Mouse (Mus musculus) lung, postnatal 0 days (tissue): ENCODE measurements around the gene Cant1. TPM values are rescaled to one million over a fixed set of nuclear protein-coding genes. Genes with fewer than 3 reads are reported as not detected.

Source experiments
- ATAC-seq: fragments of 200-750 bp; cut with Nextera tagmentation; 2 replicates; pipeline ENCODE4 v1.8.0; 2017; ENCODE audit warnings: moderate library complexity
- DNase-seq: peaks from one replicate; pipeline ENCODE4 v3.0.0-alpha.2; 2016; ENCODE audit warnings: low spot score
- H3K27ac ChIP-seq: fragments of 300-500 bp; sonication (generic); 2 replicates; pipeline ENCODE4 v1.5.1; 2014; ENCODE audit warnings: antibody characterized with exemption, mild to moderate bottlenecking, low read length, mixed read lengths
- H3K27me3 ChIP-seq: fragments of 300-500 bp; sonication (generic); replicated peaks from 2 replicates; pipeline ENCODE4 v1.6.1; 2014; ENCODE audit warnings: low read length, mixed read lengths; ENCODE audit not compliant: insufficient read depth
- H3K36me3 ChIP-seq: fragments of 300-500 bp; sonication (generic); 2 replicates; pipeline ENCODE4 v1.6.1; 2014; ENCODE audit warnings: low read length, mixed read lengths; ENCODE audit not compliant: insufficient read depth
- H3K4me1 ChIP-seq: fragments of 300-500 bp; sonication (generic); 2 replicates; pipeline ENCODE4 v1.6.1; 2014; ENCODE audit warnings: antibody characterized with exemption, low read depth, low read length, mixed read lengths; ENCODE audit not compliant: insufficient read depth
- H3K4me2 ChIP-seq: fragments of 300-500 bp; sonication (generic); replicated peaks from 2 replicates; pipeline ENCODE4 v1.6.1; 2014; ENCODE audit warnings: low read depth, mild to moderate bottlenecking, low read length, moderate library complexity, mixed read lengths
- H3K4me3 ChIP-seq: fragments of 300-500 bp; sonication (generic); 2 replicates; pipeline ENCODE4 v1.5.1; 2014; ENCODE audit warnings: low read depth, low read length
- H3K9ac ChIP-seq: fragments of 300-500 bp; sonication (generic); replicated peaks from 2 replicates; pipeline ENCODE4 v1.6.1; 2014; ENCODE audit warnings: low read depth, mild to moderate bottlenecking
- H3K9me3 ChIP-seq: fragments of 300-500 bp; sonication (generic); 2 replicates; pipeline ENCODE4 v1.6.1; 2016; ENCODE audit warnings: low read length, mixed read lengths
- CTCF ChIP-seq: IDR thresholded peaks from 2 replicates; pipeline ENCODE4 v1.5.1; 2016; ENCODE audit warnings: antibody characterized with exemption, mild to moderate bottlenecking
- EP300 ChIP-seq: IDR thresholded peaks from 2 replicates; pipeline ENCODE4 v1.6.1; 2016; ENCODE audit warnings: antibody characterized with exemption, mild to moderate bottlenecking, control low read depth
- WGBS: fragments of 180-500 bp; shearing (Covaris S2); extraction: QIAGEN DNeasy Blood & Tissue Kit; methylation state at CpG from one replicate; pipeline ENCODE4 v1.1.7; 2014; 5-methylcytosine and 5-hydroxymethylcytosine counted together
- polyA plus RNA-seq: library from polyadenylated mRNA; unstranded; fragments of >200 nt; fragmentation: Nextera tagmentation; extraction: Ambion mirVana; gene quantifications from 2 replicates; pipeline ENCODE4 v1.2.1, GENCODE M21; 2015

Gene Cant1
- polyA plus RNA-seq: 21.3 and 22.5 TPM in 2 replicates

GRCm38 (mm10) chr11:118418834-118419504 is at the start of gene Cant1:
Gene Cant1, minus strand, starts transcription at chr11:118419086.
- H3K4me3 ChIP-seq: peak within 1 kb of the TSS; percentile 87
- WGBS: under 1% methylated on average over 34 of the region's 50 CpGs
- peak within 1 kb of the TSS; percentile 93 for H3K27ac ChIP-seq
- H3K9me3 ChIP-seq: no peaks in the 10 kb centered on the region
- H3K9ac ChIP-seq: peak within 1 kb of the TSS; percentile 91
- peak; percentile 100 for DNase-seq
- no peak for TF ChIP-seq EP300
- peak; percentile 23 for TF ChIP-seq CTCF
- H3K4me2 ChIP-seq: peak within 1 kb of the TSS; percentile 77
- peak; percentile 96 for ATAC-seq
- H3K27me3 ChIP-seq: no peaks in the 10 kb centered on the region
- H3K4me1 ChIP-seq: peaks cover 22% of the 10 kb centered on the region
- H3K36me3 ChIP-seq: no peaks in the 10 kb centered on the region; the same call in 1 of the 2 replicates

- ATAC-seq: no peak
These were observed 48.7 kb upstream of the Cant1 start for GRCm38 (mm10) chr11:118467441-118468035.

GRCm38 (mm10) chr11:118460280-118460679 is 41.4 kb upstream of the Cant1 start:
- ATAC-seq: no peak
- WGBS: 67% methylated on average over 6 of the region's 6 CpGs
- no peaks in the 10 kb centered on the region for H3K9me3 ChIP-seq
- H3K9ac ChIP-seq: no peak overlapping the region
- H3K27ac ChIP-seq: no peak overlapping the region
- H3K4me2 ChIP-seq: no peak overlapping the region
- H3K4me3 ChIP-seq: no peak overlapping the region
- H3K27me3 ChIP-seq: no peaks in the 10 kb centered on the region
- no peak for DNase-seq
- H3K36me3 ChIP-seq: no peaks in the 10 kb centered on the region
- no peaks in the 10 kb centered on the region; the same call in 1 of the 2 replicates for H3K4me1 ChIP-seq
- no peak for TF ChIP-seq EP300
- peak; percentile 71 for TF ChIP-seq CTCF

More at GRCm38 (mm10) chr11:118467441-118468035, 48.7 kb upstream of the Cant1 start:
- no peak for TF ChIP-seq CTCF
- TF ChIP-seq EP300: no peak
- H3K9ac ChIP-seq: no peak overlapping the region
- peak; percentile 31 for DNase-seq
- H3K36me3 ChIP-seq: no peaks in the 10 kb centered on the region
- H3K27ac ChIP-seq: no peak overlapping the region
- H3K4me2 ChIP-seq: no peak overlapping the region
- H3K4me3 ChIP-seq: no peak overlapping the region
- H3K4me1 ChIP-seq: no peaks in the 10 kb centered on the region
- 53% methylated on average over 11 of the region's 11 CpGs for WGBS
- no peaks in the 10 kb centered on the region for H3K9me3 ChIP-seq
- no peaks in the 10 kb centered on the region for H3K27me3 ChIP-seq

- WGBS: 53% methylated on average over 4 of the region's 4 CpGs
- TF ChIP-seq CTCF (no peak), EP300 (no peak)
- H3K4me1 ChIP-seq: no peaks in the 10 kb centered on the region; the same call in 1 of the 2 replicates
- no peaks in the 10 kb centered on the region for H3K27me3 ChIP-seq
- no peaks in the 10 kb centered on the region for H3K9me3 ChIP-seq
- H3K9ac ChIP-seq: no peak overlapping the region
- DNase-seq (no peak), ATAC-seq (peak; percentile 52)
- no peaks in the 10 kb centered on the region for H3K36me3 ChIP-seq
- no peak overlapping the region for H3K4me2 ChIP-seq
- no peak overlapping the region for H3K4me3 ChIP-seq
- H3K27ac ChIP-seq: no peak overlapping the region
These were observed 40.6 kb upstream of the Cant1 start for GRCm38 (mm10) chr11:118459536-118459935.

- H3K36me3 ChIP-seq: no peaks in the 10 kb centered on the region
- 30% methylated on average over 8 of the region's 8 CpGs for WGBS
- H3K4me2 ChIP-seq: no peak overlapping the region
- H3K27ac ChIP-seq: no peak overlapping the region
- H3K4me3 ChIP-seq: no peak overlapping the region
- no peaks in the 10 kb centered on the region for H3K27me3 ChIP-seq
- H3K9ac ChIP-seq: no peak overlapping the region
- peak; percentile 61 for DNase-seq
- no peaks in the 10 kb centered on the region for H3K9me3 ChIP-seq
- no peaks in the 10 kb centered on the region; the same call in 1 of the 2 replicates for H3K4me1 ChIP-seq
- TF ChIP-seq EP300 (no peak), CTCF (no peak)
- ATAC-seq: peak; percentile 65
These were observed 40.2 kb upstream of the Cant1 start for GRCm38 (mm10) chr11:118459051-118459450.

- Histone ChIP-seq H3K36me3 (no peaks in the 10 kb centered on the region), H3K9me3 (no peaks in the 10 kb centered on the region), H3K27me3 (no peaks in the 10 kb centered on the region), H3K4me1 (no peaks in the 10 kb centered on the region; the same call in 1 of the 2 replicates), H3K27ac (no peak overlapping the region), H3K4me3 (no peak overlapping the region), H3K4me2 (no peak overlapping the region), H3K9ac (no peak overlapping the region)
- 71% methylated on average over 11 of the region's 11 CpGs for WGBS
- ATAC-seq (peak; percentile 40), DNase-seq (peak; percentile 42)
- no peak for TF ChIP-seq EP300
- no peak for TF ChIP-seq CTCF
These were observed 38.1 kb upstream of the Cant1 start for GRCm38 (mm10) chr11:118456937-118457336.
